Mouse (Mus musculus) small intestine, adult 2 months (tissue): Measurements from ENCODE around the gene Adamtsl1.

Experiments
- CTCF ChIP-seq: fragments of 200-500 bp; IDR thresholded peaks from 2 replicates; pipeline ENCODE4 v1.5.1; 2012; ENCODE audit warnings: low read depth, mild to moderate bottlenecking, control low read depth, inconsistent platforms, low read length, moderate library complexity, mixed read lengths; ENCODE audit not compliant: insufficient replicate concordance, insufficient read length; ENCODE audit errors: extremely low read depth
- POLR2A ChIP-seq: fragments of 200-500 bp; IDR thresholded peaks from 2 replicates; pipeline ENCODE4 v1.6.1; 2012; ENCODE audit warnings: low read depth, mild to moderate bottlenecking, control low read depth, inconsistent platforms, low read length, moderate library complexity

- no peak for TF ChIP-seq POLR2A
- no peak for TF ChIP-seq CTCF
Measured at GRCm38 (mm10) chr4:85955387-85955786, 441.4 kb downstream of the Adamtsl1 start.
